Mouse (Mus musculus): ENCODE measurements around the gene Actg1. TPM values are rescaled to one million over a fixed set of nuclear protein-coding genes. Genes with fewer than 3 reads are reported as not detected.

Actg1 gene
- polyA plus RNA-seq, 1 experiment from 2014 or later: 2,860 TPM

GRCm38 (mm10) chr11:120378611-120379540 lies 30.5 kb upstream of the Actg1 start, which contains the start of gene Faap100:
TSS of gene Faap100 (minus strand) at chr11:120378764.
- H3K27ac ChIP-seq (ENCODE audit: low read length): peak within 1 kb of the TSS; percentile 81
- 5% methylated on average over 54 of the region's 54 CpGs for WGBS
- H3K36me3 ChIP-seq (ENCODE audit: insufficient read depth, low read length): peaks cover 63% of the 10 kb centered on the region
- H3K4me3 ChIP-seq (ENCODE audit: low read length): peak within 1 kb of the TSS; percentile 91
- peak; percentile 90 for ATAC-seq (ENCODE audit: low FRiP score, low TSS enrichment)
- H3K4me1 ChIP-seq (ENCODE audit: insufficient read depth, low read length): peaks cover 21% of the 10 kb centered on the region
- peak within 1 kb of the TSS; percentile 83 for H3K9ac ChIP-seq (replicated peaks; ENCODE audit: low read length)
- H3K27me3 ChIP-seq (ENCODE audit: insufficient read depth, low read length): no peaks in the 10 kb centered on the region
- no peaks in the 10 kb centered on the region for H3K9me3 ChIP-seq (ENCODE audit: low read length)
- peak within 1 kb of the TSS; percentile 91 for H3K4me2 ChIP-seq (replicated peaks; ENCODE audit: low read depth, low read length)

GRCm38 (mm10) chr11:120378031-120378610 lies 29.8 kb upstream of the Actg1 start:
- Histone ChIP-seq H3K27ac (ENCODE audit: low read length) (peak overlapping the region; percentile 38; the same call in 1 of the 2 replicates), H3K27me3 (ENCODE audit: insufficient read depth, low read length) (no peaks in the 10 kb centered on the region), H3K9me3 (ENCODE audit: low read length) (no peaks in the 10 kb centered on the region), H3K4me1 (ENCODE audit: insufficient read depth, low read length) (peaks cover 21% of the 10 kb centered on the region), H3K36me3 (ENCODE audit: insufficient read depth, low read length) (peaks cover 67% of the 10 kb centered on the region), H3K4me2 (replicated peaks; ENCODE audit: low read depth, low read length) (peak overlapping the region; percentile 91), H3K4me3 (ENCODE audit: low read length) (peak overlapping the region; percentile 91), H3K9ac (replicated peaks; ENCODE audit: low read length) (peak overlapping the region; percentile 83)
- 3% methylated on average over 39 of the region's 40 CpGs for WGBS
- peak; percentile 54 for ATAC-seq (ENCODE audit: low FRiP score, low TSS enrichment)

GRCm38 (mm10) chr11:120377337-120377736 lies 29.0 kb upstream of the Actg1 start:
- WGBS: 71% methylated on average over 10 of the region's 10 CpGs
- Histone ChIP-seq H3K9ac (replicated peaks; ENCODE audit: low read length) (peak overlapping the region; percentile 83), H3K4me2 (replicated peaks; ENCODE audit: low read depth, low read length) (peak overlapping the region; percentile 91), H3K36me3 (ENCODE audit: insufficient read depth, low read length) (peaks cover 65% of the 10 kb centered on the region), H3K4me3 (ENCODE audit: low read length) (peak overlapping the region; percentile 91), H3K27ac (ENCODE audit: low read length) (no peak overlapping the region), H3K27me3 (ENCODE audit: insufficient read depth, low read length) (no peaks in the 10 kb centered on the region), H3K4me1 (ENCODE audit: insufficient read depth, low read length) (peaks cover 21% of the 10 kb centered on the region), H3K9me3 (ENCODE audit: low read length) (no peaks in the 10 kb centered on the region)
- no peak for ATAC-seq (ENCODE audit: low FRiP score, low TSS enrichment)

GRCm38 (mm10) chr11:120376302-120377160 lies 28.2 kb upstream of the Actg1 start:
- Histone ChIP-seq H3K4me1 (ENCODE audit: insufficient read depth, low read length) (peaks cover 21% of the 10 kb centered on the region), H3K27me3 (ENCODE audit: insufficient read depth, low read length) (no peaks in the 10 kb centered on the region), H3K9me3 (ENCODE audit: low read length) (no peaks in the 10 kb centered on the region), H3K4me2 (replicated peaks; ENCODE audit: low read depth, low read length) (no peak overlapping the region), H3K9ac (replicated peaks; ENCODE audit: low read length) (0 out of 2 replicates have a peak overlapping the region, but pooled peaks have one; percentile 22), H3K36me3 (ENCODE audit: insufficient read depth, low read length) (peaks cover 65% of the 10 kb centered on the region), H3K4me3 (ENCODE audit: low read length) (0 out of 2 replicates have a peak overlapping the region, but pooled peaks have one; percentile 2), H3K27ac (ENCODE audit: low read length) (no peak overlapping the region)
- ATAC-seq (ENCODE audit: low FRiP score, low TSS enrichment): no peak
- 88% methylated on average over 17 of the region's 17 CpGs for WGBS

DNA sequence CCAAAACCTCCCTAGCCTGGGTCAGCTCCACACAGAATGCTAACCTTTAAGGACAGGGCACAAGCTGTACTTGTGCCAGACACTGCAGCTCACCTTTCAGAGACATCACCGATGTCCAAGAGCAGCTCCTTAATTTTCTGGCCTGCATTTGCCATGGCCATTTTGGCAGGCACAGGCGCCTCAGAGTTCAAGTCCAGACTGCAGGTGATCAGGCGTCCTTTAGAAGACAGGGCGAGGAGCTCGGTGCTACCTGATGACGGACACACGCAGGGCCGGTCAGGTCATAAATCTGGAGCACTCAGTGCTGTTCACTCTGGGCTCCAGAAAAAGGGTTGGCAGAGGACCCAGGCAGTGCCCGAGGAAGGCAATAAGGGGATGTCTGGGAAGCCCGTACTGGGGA lies 27.0 kb upstream of the Actg1 start:
- Histone ChIP-seq H3K4me1 (ENCODE audit: insufficient read depth, low read length) (peaks cover 21% of the 10 kb centered on the region), H3K4me2 (replicated peaks; ENCODE audit: low read depth, low read length) (no peak overlapping the region), H3K9me3 (ENCODE audit: low read length) (no peaks in the 10 kb centered on the region), H3K36me3 (ENCODE audit: insufficient read depth, low read length) (peaks cover 54% of the 10 kb centered on the region), H3K27ac (ENCODE audit: low read length) (no peak overlapping the region), H3K4me3 (ENCODE audit: low read length) (no peak overlapping the region), H3K27me3 (ENCODE audit: insufficient read depth, low read length) (no peaks in the 10 kb centered on the region), H3K9ac (replicated peaks; ENCODE audit: low read length) (no peak overlapping the region)
- 91% methylated on average over 10 of the region's 10 CpGs for WGBS
- ATAC-seq (ENCODE audit: low FRiP score, low TSS enrichment): no peak

- Histone ChIP-seq H3K9me3 (ENCODE audit: low read length) (no peaks in the 10 kb centered on the region), H3K27me3 (ENCODE audit: insufficient read depth, low read length) (no peaks in the 10 kb centered on the region), H3K36me3 (ENCODE audit: insufficient read depth, low read length) (peaks cover 53% of the 10 kb centered on the region), H3K9ac (replicated peaks; ENCODE audit: low read length) (peak overlapping the region; percentile 33; the same call in 1 of the 2 replicates), H3K4me1 (ENCODE audit: insufficient read depth, low read length) (peaks cover 13% of the 10 kb centered on the region), H3K4me3 (ENCODE audit: low read length) (no peak overlapping the region), H3K27ac (ENCODE audit: low read length) (no peak overlapping the region), H3K4me2 (replicated peaks; ENCODE audit: low read depth, low read length) (no peak overlapping the region)
- no peak for ATAC-seq (ENCODE audit: low FRiP score, low TSS enrichment)
- WGBS: 91% methylated on average over 23 of the region's 23 CpGs
Measured at GRCm38 (mm10) chr11:120373820-120374586, 25.7 kb upstream of the Actg1 start.

- peaks cover 55% of the 10 kb centered on the region for H3K36me3 ChIP-seq (ENCODE audit: insufficient read depth, low read length)
- H3K4me3 ChIP-seq (ENCODE audit: low read length): no peak overlapping the region
Measured at GRCm38 (mm10) chr11:120373025-120373424, 24.7 kb upstream of the Actg1 start.

GRCm38 (mm10) chr11:120369656-120370055 lies 21.3 kb upstream of the Actg1 start:
- peak; percentile 71 for ATAC-seq (ENCODE audit: low FRiP score, low TSS enrichment)
- Histone ChIP-seq H3K4me3 (ENCODE audit: low read length) (no peak overlapping the region), H3K9me3 (ENCODE audit: low read length) (no peaks in the 10 kb centered on the region), H3K27me3 (ENCODE audit: insufficient read depth, low read length) (no peaks in the 10 kb centered on the region), H3K36me3 (ENCODE audit: insufficient read depth, low read length) (peaks cover 33% of the 10 kb centered on the region), H3K4me2 (replicated peaks; ENCODE audit: low read depth, low read length) (no peak overlapping the region), H3K27ac (ENCODE audit: low read length) (no peak overlapping the region), H3K9ac (replicated peaks; ENCODE audit: low read length) (no peak overlapping the region), H3K4me1 (ENCODE audit: insufficient read depth, low read length) (no peaks in the 10 kb centered on the region)
- 31% methylated on average over 8 of the region's 8 CpGs for WGBS

More at GRCm38 (mm10) chr11:120373025-120373424, 24.7 kb upstream of the Actg1 start:
- H3K4me1 ChIP-seq (ENCODE audit: insufficient read depth, low read length): peaks cover 10% of the 10 kb centered on the region
- no peak overlapping the region for H3K9ac ChIP-seq (replicated peaks; ENCODE audit: low read length)
- no peaks in the 10 kb centered on the region for H3K27me3 ChIP-seq (ENCODE audit: insufficient read depth, low read length)
- no peak overlapping the region for H3K4me2 ChIP-seq (replicated peaks; ENCODE audit: low read depth, low read length)
- no peak overlapping the region for H3K27ac ChIP-seq (ENCODE audit: low read length)
- 73% methylated on average over 13 of the region's 13 CpGs for WGBS
- no peaks in the 10 kb centered on the region for H3K9me3 ChIP-seq (ENCODE audit: low read length)
- ATAC-seq (ENCODE audit: low FRiP score, low TSS enrichment): no peak

Data from kidney, embryonic 16.5 days (tissue).